Mouse (Mus musculus): Measurements from ENCODE around the gene Ifna6. TPM values are rescaled to one million over a fixed set of nuclear protein-coding genes. Genes with fewer than 3 reads are reported as not detected.

Gene Ifna6
- total RNA-seq, 1 experiment from 2014 or later, result not detected

DNA sequence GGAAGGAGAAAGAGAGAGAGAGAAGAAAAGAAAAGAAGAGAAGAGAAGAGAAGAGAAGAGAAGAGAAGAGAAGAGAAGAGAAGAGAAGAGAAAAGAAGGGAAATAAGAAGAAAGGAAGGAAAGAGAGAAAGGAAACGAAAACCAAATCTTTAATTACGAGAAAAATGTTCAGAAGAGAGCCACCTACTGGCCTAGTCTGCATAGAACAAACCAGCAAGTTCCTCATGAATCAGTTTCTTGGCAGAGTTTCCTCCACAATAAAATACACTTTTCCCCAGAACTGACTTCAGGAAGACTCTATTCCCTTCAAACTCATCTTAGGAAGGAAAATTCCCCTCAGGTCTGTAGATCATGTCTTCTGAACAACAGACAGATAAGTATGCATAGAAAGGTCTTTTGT is 18.1 kb downstream of the Ifna6 start:
- DNase-seq, result no peak

DNA sequence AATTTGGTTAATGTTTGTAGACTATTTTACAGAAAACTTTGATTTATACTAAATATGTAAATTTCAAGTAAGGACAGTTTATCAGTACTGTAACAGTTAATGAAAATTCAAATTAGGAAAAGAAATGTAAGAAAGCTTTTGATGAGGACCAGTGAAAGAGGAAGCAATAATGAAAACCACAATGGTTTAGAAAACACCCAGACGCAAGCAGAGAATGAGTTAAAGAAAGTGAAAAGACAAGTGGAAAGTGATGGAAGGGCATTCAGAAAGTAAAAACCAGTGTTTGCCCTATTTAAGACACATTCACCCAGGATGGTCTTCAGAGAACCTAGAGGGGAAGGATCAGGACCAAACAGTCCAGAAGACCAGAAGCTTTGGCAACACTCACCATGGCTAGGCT is 22.5 kb downstream of the Ifna6 start, which contains the start of gene Ifna1:
TSS of gene Ifna1 (plus strand) at position 390 of the 400 bp plus-strand sequence.
- DNase-seq, result no peak

DNA sequence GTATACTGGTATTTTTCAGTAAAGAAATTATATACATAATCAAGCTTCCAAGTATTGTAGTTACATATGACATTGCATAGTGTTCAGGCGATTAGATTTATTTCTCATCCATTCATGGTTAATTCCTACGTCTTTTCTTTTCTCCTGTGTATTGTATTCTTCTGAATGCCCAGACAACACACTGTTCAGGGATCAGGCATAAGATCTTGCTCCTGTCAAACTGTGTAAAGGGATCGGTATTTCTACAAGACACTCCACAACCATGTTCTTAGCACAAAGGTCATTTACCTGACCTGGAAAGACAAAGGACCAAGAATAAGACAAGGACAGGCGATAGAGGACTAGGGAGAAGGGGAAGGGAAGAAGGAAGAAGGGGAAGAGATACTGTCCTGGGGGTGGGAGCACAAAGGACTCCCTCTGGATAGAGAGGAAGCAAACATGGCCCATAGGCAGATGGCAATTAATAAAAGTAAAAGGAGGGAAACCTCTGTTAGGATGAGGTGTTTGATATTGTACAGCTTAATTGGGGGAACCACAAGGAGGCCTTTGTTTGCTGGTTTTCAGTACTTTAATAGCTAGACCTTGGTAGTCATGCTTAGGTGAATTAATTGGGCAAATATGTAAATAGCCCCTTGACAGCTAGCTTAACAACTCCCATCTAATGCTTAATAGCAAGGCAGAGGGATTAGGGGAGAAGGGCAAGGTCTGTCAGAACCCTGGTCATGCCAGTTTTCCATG is 24.0 kb downstream of the Ifna6 start:
- no peak for DNase-seq

DNA sequence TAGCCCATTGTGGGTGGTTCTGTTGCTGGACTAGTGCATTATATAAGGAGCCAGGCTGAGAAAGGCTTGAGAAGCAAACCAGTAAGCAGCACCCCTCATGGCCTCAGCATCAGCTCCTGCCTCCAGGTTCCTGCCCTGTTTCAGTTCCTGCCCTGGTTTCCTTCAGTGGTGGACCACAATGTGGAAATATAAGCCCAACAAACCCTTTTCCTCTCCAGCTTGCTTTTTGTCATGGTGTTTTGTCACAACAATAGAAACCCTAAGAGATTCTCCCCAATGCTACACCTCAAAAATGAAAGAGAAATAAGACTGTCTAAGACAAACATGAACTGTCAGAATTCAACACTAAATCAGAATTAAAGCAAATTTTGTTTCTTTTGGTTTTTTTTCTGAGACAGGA is 32.0 kb downstream of the Ifna6 start:
- no peak for DNase-seq

DNA sequence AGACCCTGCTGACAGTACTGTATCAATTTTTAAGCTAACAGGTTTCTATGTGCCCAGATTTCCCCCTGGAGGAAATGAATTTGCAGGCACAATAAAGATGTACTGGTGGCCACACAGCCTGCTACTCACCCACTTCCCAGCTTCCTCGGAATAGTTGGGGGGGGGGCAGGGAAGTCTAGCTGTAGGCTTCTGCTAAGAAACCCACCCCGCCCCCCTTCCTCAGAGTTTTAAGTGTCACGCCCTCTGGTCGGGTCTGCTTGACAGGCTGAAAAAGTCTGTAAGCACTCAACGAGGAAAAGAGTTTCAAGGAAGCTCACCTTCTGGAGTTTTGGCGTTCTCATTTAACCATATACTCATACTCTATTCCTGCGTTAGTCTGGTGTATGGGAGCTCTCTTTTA is 36.1 kb downstream of the Ifna6 start:
- no peak for DNase-seq

DNA sequence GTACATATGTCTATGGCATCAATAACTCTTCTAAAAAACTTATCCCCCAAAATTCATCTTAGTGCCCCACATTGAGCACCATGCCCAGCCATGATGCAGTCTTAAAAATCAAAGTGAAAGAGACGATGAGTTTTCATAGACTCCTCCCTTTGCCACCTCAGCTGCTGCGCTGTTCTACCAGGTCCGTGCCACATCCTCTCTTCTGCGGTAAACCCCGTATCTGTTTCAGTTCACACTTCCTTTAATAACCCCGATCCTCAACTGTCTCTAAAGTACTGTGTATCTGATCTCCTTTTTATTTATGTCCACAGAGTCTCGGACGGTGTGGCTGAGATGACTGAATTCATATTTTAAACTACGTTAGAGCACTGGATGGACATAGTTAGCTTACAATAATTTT is 37.4 kb downstream of the Ifna6 start:
- DNase-seq, result peak; percentile 13

DNA sequence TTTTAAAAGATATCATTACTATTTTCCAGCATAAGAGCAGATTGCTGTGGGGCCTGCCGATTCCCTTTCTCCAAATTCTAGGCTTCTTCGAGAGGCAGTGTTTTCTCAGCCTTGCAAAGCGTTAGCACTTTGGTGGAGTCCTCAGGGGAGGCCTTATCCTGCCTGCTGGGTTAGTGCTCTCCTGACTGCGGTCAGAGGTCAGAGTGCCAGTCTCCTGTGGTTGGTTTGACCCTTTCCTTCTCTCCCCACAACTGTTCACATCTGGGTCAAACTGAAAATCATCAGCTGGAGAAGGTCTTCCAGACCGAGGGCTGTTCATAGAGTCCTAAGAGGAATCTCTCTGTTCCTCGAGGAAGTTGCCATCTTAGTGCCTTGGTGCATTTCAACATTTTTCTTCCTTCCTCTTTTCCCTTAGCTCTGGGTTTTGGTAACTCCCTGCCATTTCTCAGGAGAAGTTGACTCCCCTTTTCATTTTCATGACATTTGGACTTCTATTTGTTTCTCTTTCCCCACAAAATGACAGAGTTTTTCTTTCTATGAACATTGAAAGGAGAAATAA is 37.9 kb downstream of the Ifna6 start:
- no peak for DNase-seq

DNA sequence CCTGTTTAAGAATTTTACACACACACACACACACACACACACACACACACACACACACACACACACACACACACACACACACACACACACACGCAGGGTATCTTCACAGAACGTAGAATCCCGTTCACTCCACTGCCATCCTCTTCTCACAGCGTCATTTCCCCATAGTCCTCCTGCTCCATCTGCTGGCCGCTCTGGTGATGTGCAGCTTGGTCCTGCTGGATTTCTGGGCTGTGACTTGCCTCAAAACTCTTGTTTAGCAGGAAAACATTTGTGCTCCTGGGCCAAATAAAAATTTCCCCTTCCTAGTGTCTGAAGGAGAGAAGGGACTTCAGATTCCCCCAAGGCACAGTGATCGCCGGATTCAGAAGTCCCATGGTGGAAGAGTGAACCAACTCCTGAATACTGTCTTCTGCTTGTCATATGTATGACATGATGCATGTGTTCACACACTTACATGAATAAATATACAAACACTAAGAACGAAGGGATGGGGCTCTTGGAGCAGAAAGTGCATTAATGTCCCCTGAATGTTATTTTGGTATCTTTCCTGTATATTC is 40.2 kb downstream of the Ifna6 start:
- DNase-seq, result peak; percentile 87

DNA sequence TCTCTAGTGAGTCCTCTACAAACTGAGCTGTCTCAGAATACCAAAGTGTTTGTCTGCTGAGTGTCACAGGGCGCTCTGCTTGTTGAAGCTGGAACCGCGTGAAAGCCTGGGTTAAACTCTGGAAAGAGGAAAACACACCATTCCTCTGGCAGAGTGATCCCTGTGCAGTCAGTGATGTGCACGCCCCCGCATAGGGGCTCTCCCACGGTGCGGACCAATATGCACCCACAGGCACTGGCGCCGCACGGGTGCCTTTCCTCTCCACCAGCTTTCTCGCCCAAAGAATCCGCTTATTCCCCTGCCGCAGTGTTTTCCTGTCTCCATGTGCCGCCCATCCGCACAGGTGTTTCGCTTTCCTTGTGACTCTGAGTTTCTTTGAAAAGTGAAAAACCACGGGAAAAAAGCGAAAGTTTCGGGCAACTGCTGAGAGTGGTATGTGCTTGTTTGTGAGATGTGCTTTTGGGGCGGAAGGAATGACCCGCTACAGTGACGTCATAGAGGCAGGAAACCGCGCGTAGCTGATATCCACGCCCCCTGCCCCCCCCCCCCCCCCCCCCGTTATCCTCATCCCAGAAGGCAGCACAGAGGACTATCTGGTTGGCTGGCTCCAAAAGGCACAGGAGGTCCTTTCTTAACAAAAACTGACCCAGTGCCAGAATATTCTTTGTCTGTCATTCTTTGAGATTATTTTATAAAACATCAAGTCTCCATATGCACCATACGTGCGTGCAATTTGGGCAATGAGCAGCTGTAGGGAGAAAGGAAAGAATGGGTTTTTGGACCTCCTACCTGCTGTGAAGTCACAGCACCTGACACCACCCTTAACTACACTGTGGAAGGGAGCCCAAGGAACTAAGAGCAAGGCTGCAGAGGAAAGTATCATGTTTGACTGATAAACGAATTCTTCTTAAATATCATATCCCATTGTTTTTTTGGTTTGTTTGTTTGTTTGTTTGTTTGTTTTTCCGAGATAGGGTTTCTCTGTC is 41.0 kb downstream of the Ifna6 start:
- peak; percentile 41 for DNase-seq

DNA sequence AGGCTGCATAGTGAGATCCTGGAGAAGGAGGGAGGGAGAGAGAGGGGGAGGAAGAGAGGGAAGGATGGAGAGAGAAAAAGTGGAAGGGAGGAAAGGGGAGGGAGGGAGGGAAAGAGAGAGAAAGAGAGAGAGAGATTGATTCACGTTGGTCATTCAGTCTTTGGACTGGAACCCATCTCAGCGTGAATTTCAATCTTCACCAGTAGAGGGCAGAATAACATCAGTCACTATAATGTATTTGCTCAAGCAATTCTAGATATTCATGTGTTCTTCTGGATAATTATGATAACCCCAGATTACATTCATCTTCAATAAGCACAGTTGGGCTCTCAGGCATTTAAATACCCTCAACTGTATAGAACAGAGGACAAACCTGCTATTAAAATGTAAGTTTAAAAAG is 45.5 kb downstream of the Ifna6 start:
- peak; percentile 49 for DNase-seq

DNA sequence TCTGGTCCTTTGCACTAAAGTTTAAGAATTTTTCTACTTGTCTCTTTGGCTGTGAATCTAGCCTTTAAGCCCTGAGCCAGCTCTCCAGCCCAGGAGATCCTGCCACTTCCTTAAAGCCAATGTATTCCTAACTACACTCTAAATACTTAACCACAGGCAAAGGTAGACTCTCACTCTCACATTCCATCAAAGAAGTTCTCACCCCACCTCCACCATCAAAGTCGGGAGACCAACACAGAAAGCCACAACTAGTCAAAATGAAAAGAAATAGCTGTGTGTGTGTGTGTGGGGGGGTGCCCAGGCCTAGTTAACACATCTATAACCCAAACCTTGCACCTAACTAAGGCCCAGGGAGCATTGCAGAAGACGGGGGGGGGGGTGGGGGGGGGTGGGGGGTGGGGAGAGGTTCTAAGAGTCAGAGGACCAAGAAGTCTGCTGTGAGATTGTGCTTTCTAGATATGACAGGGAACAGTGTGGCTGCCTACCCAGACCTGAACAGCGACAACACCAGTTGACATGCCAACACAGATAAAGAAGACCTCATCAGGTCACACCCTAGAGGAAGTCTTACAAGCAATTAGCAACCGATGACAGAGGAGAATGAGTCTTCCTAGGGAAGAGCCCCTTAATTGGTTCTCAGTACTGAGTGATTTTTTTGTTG is 48.3 kb downstream of the Ifna6 start:
- no peak for DNase-seq

DNA sequence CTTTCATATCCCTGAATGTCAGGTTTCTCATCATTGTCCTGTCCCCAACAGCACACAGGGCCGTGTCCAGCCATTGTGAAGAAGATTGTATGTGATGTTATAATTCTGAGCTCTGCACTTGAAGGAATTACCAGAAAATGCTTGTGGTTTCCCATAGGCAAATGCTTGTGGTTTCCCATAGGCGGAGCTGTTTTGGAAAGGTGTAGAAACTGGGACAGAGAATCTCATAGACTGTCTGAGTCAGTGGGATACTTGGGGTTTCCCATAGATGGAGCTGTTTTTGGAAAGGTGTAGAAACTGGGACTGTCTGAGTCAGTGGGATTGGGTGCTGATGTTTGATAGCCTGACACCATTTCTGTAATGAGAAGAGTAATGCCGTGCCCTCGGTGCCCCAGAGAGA is 49.3 kb downstream of the Ifna6 start:
- peak; percentile 4 for DNase-seq

Other genes with a start within 250 kb of the Ifna6 start
- not detected in 2 replicates for gene Ifna9, start 235.0 kb upstream of the Ifna6 start, total RNA-seq (2021)
- gene Ifna12, start 224.0 kb upstream of the Ifna6 start, total RNA-seq (2021), result not detected in 2 replicates
- not detected in 2 replicates for gene C87499, start 193.0 kb upstream of the Ifna6 start, total RNA-seq (2021)
- gene Ifna13, start 183.0 kb upstream of the Ifna6 start, total RNA-seq (2021), result not detected in 2 replicates
- gene Ifna16, start 150.5 kb upstream of the Ifna6 start, total RNA-seq (2021), result not detected in 2 replicates
- not detected in 2 replicates for gene Ifna2, start 143.5 kb upstream of the Ifna6 start, total RNA-seq (2021)
- not detected in 2 replicates for gene Ifnab, start 136.1 kb upstream of the Ifna6 start, total RNA-seq (2021)
- 0.49 and 0.89 TPM in 2 replicates for gene Gm26566, start 105.6 kb upstream of the Ifna6 start, total RNA-seq (2021)
- 72.3 and 74.9 TPM in 2 replicates for gene Klhl9, start 105.0 kb upstream of the Ifna6 start, total RNA-seq (2021)
- not detected in 2 replicates for gene Gm13271, start 72.5 kb upstream of the Ifna6 start, total RNA-seq (2021)
- not detected in 2 replicates for gene Gm13283, start 67.3 kb upstream of the Ifna6 start, total RNA-seq (2021)
- gene Gm13290, start 53.6 kb upstream of the Ifna6 start, total RNA-seq (2021), result not detected in 2 replicates
- gene Gm13289, start 50.5 kb upstream of the Ifna6 start, total RNA-seq (2021), result not detected in 2 replicates
- gene Gm13272, start 47.6 kb upstream of the Ifna6 start, total RNA-seq (2021), result not detected in 2 replicates
- not detected in 2 replicates for gene Ifnz, start 45.3 kb upstream of the Ifna6 start, total RNA-seq (2021)
- gene Gm13276, start 41.7 kb upstream of the Ifna6 start, total RNA-seq (2021), result not detected in 2 replicates
- gene Gm13277, start 38.8 kb upstream of the Ifna6 start, total RNA-seq (2021), result not detected in 2 replicates
- gene Gm13278, start 35.9 kb upstream of the Ifna6 start, total RNA-seq (2021), result not detected in 2 replicates
- not detected in 2 replicates for gene Gm13275, start 32.9 kb upstream of the Ifna6 start, total RNA-seq (2021)
- not detected in 2 replicates for gene Gm13279, start 30.0 kb upstream of the Ifna6 start, total RNA-seq (2021)
- gene Gm13285, start 27.8 kb upstream of the Ifna6 start, total RNA-seq (2021), result 0.22 TPM in 1 of 2 replicates, not detected in the other
- gene Gm13287, start 24.2 kb upstream of the Ifna6 start, total RNA-seq (2021), result not detected in 2 replicates
- gene Gm13288, start 21.9 kb upstream of the Ifna6 start, total RNA-seq (2021), result not detected in 2 replicates
- not detected in 2 replicates for gene Ifna7, start 11.2 kb upstream of the Ifna6 start, total RNA-seq (2021)
- gene Ifna11, start 7.5 kb upstream of the Ifna6 start, total RNA-seq (2021), result not detected in 2 replicates
- gene Ifna5, start 8.1 kb downstream of the Ifna6 start, total RNA-seq (2021), result not detected in 2 replicates
- gene Ifna4, start 14.4 kb downstream of the Ifna6 start, total RNA-seq (2021), result not detected in 2 replicates
- not detected in 2 replicates for gene Ifna1, start 22.7 kb downstream of the Ifna6 start, total RNA-seq (2021)
- not detected in 2 replicates for gene Ifne, start 52.8 kb downstream of the Ifna6 start, total RNA-seq (2021)